Mouse (Mus musculus) neural tube, embryonic 13.5 days (tissue): Measurements from ENCODE around the gene Fance. TPM values are rescaled to one million over a fixed set of nuclear protein-coding genes. Genes with fewer than 3 reads are reported as not detected.

Source experiments
- ATAC-seq: fragments of 200-750 bp; cut with Nextera tagmentation; 2 replicates; pipeline ENCODE4 v1.8.0; 2017; ENCODE audit warnings: low read depth, mild to moderate bottlenecking, moderate TSS enrichment, moderate library complexity
- H3K27ac ChIP-seq: fragments of 300-500 bp; sonication (generic); replicated peaks from 2 replicates; pipeline ENCODE4 v1.5.1; 2015; ENCODE audit warnings: moderate library complexity, mild to moderate bottlenecking, inconsistent platforms
- H3K27me3 ChIP-seq: fragments of 300-500 bp; sonication (generic); 2 replicates; pipeline ENCODE4 v1.6.1; 2015; ENCODE audit warnings: mild to moderate bottlenecking, inconsistent platforms
- H3K36me3 ChIP-seq: fragments of 300-500 bp; sonication (generic); 2 replicates; pipeline ENCODE4 v1.6.1; 2015; ENCODE audit warnings: mild to moderate bottlenecking, inconsistent platforms
- H3K4me1 ChIP-seq: fragments of 300-500 bp; sonication (generic); replicated peaks from 2 replicates; pipeline ENCODE4 v1.6.1; 2015; ENCODE audit warnings: inconsistent platforms
- H3K4me2 ChIP-seq: fragments of 300-500 bp; sonication (generic); 2 replicates; pipeline ENCODE4 v1.6.1; 2015; ENCODE audit warnings: inconsistent platforms, mild to moderate bottlenecking, moderate library complexity
- H3K4me3 ChIP-seq: fragments of 300-500 bp; sonication (generic); 2 replicates; pipeline ENCODE4 v1.5.1; 2015; ENCODE audit warnings: mild to moderate bottlenecking, inconsistent platforms
- H3K9ac ChIP-seq: fragments of 300-500 bp; sonication (generic); 2 replicates; pipeline ENCODE4 v1.6.1; 2015; ENCODE audit warnings: moderate library complexity, mild to moderate bottlenecking, inconsistent platforms
- H3K9me3 ChIP-seq: fragments of 300-500 bp; sonication (generic); 2 replicates; pipeline ENCODE4 v1.6.1; 2016; ENCODE audit warnings: inconsistent platforms
- WGBS: fragments of 180-500 bp; shearing (Covaris S2); methylation state at CpG from one replicate; pipeline ENCODE4 v1.1.7; 2015; 5-methylcytosine and 5-hydroxymethylcytosine counted together
- polyA plus RNA-seq: library from polyadenylated mRNA; unstranded; fragments of >200 nt; fragmentation: Nextera tagmentation; extraction: Ambion mirVana; gene quantifications from 2 replicates; pipeline ENCODE4 v1.2.1, GENCODE M21; 2015

The Fance gene
- polyA plus RNA-seq, 1 experiment from 2014 or later, result 23.3 TPM

DNA sequence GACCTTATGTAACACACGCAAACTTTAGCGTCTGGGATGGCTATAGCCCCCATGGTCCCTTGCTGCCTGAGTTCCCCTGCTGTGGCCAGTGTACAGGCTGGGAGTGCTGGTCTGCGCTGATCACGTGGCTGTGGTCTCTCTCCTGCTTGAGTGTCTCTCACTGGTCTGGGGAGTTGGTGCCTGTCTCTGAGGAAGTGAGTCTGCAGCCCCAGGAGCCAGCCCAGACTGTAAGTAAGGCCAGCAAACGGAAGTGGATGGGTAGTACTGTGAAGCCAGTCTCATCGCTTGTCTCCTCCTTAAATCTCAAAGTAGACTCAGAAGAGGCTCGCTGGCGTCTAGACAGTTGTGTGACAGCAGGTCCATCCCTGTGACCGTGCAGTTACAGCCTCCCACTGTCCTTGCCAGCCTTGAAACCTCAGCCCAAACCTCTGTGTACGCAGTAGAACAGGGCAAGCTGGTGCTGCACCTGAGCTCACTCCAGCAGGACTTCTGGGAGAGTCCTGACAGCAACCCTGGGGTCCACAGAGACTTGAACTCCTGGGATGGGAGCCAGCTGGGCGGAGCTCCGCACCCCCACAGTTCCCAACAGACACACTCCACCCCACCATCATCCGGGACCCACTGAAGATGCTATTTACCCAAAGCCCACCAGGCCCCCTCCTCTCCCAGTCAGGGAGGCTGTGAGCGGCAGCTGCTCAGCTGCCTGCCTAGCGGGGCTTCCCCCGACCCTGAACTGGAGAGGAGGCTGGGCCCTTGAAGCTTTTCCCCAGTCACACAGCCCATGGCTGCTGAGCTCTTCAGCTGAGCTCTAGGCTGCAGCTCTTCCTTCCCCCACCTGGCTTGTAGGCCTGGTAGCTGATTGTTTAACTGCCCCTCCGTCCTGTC is 18.6 kb upstream of the Fance start:
- WGBS, result 54% methylated on average over 17 of the region's 17 CpGs
- no peak overlapping the region for H3K4me3 ChIP-seq
- H3K27me3 ChIP-seq, result no peaks in the 10 kb centered on the region
- no peak overlapping the region for H3K4me2 ChIP-seq
- peaks cover 7% of the 10 kb centered on the region for H3K36me3 ChIP-seq
- ATAC-seq, result peak; percentile 54
- H3K4me1 ChIP-seq, result peaks cover 27% of the 10 kb centered on the region
- peak overlapping the region; percentile 83 for H3K27ac ChIP-seq
- no peaks in the 10 kb centered on the region for H3K9me3 ChIP-seq
- peak overlapping the region; percentile 49; the same call in 1 of the 2 replicates for H3K9ac ChIP-seq

DNA sequence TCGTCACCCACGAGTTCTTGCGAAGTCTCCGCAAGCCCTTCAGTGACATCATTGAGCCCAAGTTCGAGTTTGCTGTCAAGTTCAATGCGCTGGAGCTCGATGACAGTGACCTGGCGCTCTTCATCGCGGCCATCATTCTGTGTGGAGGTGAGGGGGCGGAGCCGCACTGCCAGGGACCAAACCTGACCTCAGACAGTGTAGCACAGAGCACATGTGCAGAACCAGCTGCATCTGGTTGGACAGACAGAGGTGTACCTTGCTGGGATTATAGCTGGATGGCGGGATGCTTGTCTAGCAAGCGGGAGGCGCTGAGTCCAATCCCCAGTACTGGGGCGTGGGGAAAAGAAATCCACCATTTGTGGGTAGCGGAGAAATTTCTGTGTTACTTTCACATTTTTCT is 14.4 kb upstream of the Fance start:
- H3K27me3 ChIP-seq, result no peaks in the 10 kb centered on the region
- no peak overlapping the region for H3K4me3 ChIP-seq
- no peak for ATAC-seq
- WGBS, result 93% methylated on average over 17 of the region's 17 CpGs
- H3K27ac ChIP-seq, result no peak overlapping the region
- H3K4me2 ChIP-seq, result no peak overlapping the region
- H3K4me1 ChIP-seq, result peaks cover 32% of the 10 kb centered on the region
- H3K9ac ChIP-seq, result no peak overlapping the region
- peaks cover 7% of the 10 kb centered on the region for H3K36me3 ChIP-seq
- no peaks in the 10 kb centered on the region for H3K9me3 ChIP-seq

- no peaks in the 10 kb centered on the region for H3K9me3 ChIP-seq
- H3K27me3 ChIP-seq, result no peaks in the 10 kb centered on the region
- H3K27ac ChIP-seq, result no peak overlapping the region
- no peak overlapping the region for H3K4me2 ChIP-seq
- WGBS, result 41% methylated on average over 11 of the region's 11 CpGs
- peaks cover 7% of the 10 kb centered on the region for H3K36me3 ChIP-seq
- ATAC-seq, result no peak
- H3K4me3 ChIP-seq, result no peak overlapping the region
- H3K9ac ChIP-seq, result no peak overlapping the region
- H3K4me1 ChIP-seq, result peaks cover 24% of the 10 kb centered on the region
Observed at GRCm38 (mm10) chr17:28299669-28300320, 13.5 kb upstream of the Fance start.

DNA sequence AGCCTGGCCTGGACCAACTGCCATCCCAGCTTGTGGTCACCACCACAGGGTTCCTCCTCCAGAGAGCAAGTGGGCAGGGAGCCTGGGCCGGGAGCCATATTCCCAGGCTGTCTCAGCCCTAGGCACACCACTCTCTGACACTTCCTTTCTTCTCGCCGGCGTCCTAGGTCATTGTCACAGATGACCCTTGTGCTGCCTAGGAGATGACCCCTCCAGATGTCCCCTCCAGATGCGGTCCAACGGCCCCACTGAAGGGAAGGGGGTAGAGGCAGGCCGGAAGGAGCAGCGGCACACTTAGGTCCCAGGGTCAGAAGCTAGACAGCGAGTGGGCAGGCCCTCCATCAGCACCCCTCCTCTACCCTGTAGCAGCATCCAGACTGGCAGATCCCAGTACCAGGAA is 13.0 kb upstream of the Fance start:
- no peak for ATAC-seq
- Histone ChIP-seq H3K4me2 (no peak overlapping the region), H3K4me1 (peaks cover 19% of the 10 kb centered on the region), H3K36me3 (peaks cover 7% of the 10 kb centered on the region), H3K9ac (no peak overlapping the region), H3K4me3 (no peak overlapping the region), H3K27ac (no peak overlapping the region), H3K9me3 (no peaks in the 10 kb centered on the region), H3K27me3 (no peaks in the 10 kb centered on the region)
- WGBS, result 38% methylated on average over 9 of the region's 9 CpGs

- Histone ChIP-seq H3K4me3 (no peak overlapping the region), H3K9ac (0 out of 2 replicates have a peak overlapping the region, but pooled peaks have one; percentile 22), H3K4me2 (no peak overlapping the region), H3K9me3 (no peaks in the 10 kb centered on the region), H3K27me3 (no peaks in the 10 kb centered on the region), H3K27ac (no peak overlapping the region), H3K36me3 (peaks cover 7% of the 10 kb centered on the region), H3K4me1 (peaks cover 14% of the 10 kb centered on the region)
- no peak for ATAC-seq
- WGBS, result 66% methylated on average over 3 of the region's 3 CpGs
Observed at GRCm38 (mm10) chr17:28300850-28301249, 12.5 kb upstream of the Fance start.

DNA sequence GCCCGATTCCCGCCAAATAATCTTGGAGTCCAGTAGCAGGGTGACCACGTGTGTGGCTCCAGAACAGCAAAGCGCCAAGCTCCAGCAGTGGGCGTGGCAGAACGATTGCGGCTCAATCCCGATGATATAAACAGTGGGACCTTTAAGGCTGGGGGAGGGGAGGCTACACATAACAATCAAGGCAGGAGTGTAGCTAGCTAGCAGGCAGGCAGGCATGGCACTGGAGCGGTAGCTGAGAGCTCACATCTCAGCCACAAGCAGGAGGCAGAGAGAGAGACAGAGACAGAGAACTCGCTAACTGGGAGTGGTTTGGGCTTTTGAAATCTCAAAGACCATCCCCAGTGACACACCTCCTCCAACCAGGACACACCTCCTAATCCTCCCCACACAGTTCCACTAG is 8.1 kb upstream of the Fance start:
- 60% methylated on average over 10 of the region's 10 CpGs for whole genome bisulfite sequencing

GRCm38 (mm10) chr17:28308297-28309195 is 4.8 kb upstream of the Fance start:
- Histone ChIP-seq H3K27ac (no peak overlapping the region), H3K4me1 (peaks cover 13% of the 10 kb centered on the region), H3K9ac (no peak overlapping the region), H3K4me3 (no peak overlapping the region), H3K27me3 (no peaks in the 10 kb centered on the region), H3K36me3 (no peaks in the 10 kb centered on the region), H3K9me3 (no peaks in the 10 kb centered on the region; the same call in 1 of the 2 replicates), H3K4me2 (peak overlapping the region; percentile 18; the same call in 1 of the 2 replicates)
- ATAC-seq, result no peak
- WGBS, result 21% methylated on average over 18 of the region's 18 CpGs

More for the DNA sequence above, 8.1 kb upstream of the Fance start:
- no peaks in the 10 kb centered on the region for H3K36me3 ChIP-seq
- no peak overlapping the region for H3K4me3 ChIP-seq
- H3K4me2 ChIP-seq, result no peak overlapping the region
- peaks cover 8% of the 10 kb centered on the region for H3K4me1 ChIP-seq
- H3K27ac ChIP-seq, result no peak overlapping the region
- no peaks in the 10 kb centered on the region for H3K27me3 ChIP-seq
- H3K9ac ChIP-seq, result no peak overlapping the region
- no peak for ATAC-seq
- no peaks in the 10 kb centered on the region for H3K9me3 ChIP-seq

GRCm38 (mm10) chr17:28310831-28311230 is 2.5 kb upstream of the Fance start:
- H3K4me1 ChIP-seq, result peaks cover 33% of the 10 kb centered on the region
- no peak overlapping the region for H3K4me2 ChIP-seq
- 0 out of 2 replicates have a peak, but pooled peaks cover under 1% of the 10 kb centered on the region for H3K36me3 ChIP-seq
- no peak for ATAC-seq
- H3K27me3 ChIP-seq, result no peaks in the 10 kb centered on the region
- WGBS, result 80% methylated on average over 3 of the region's 3 CpGs
- H3K4me3 ChIP-seq, result no peak overlapping the region
- no peaks in the 10 kb centered on the region; the same call in 1 of the 2 replicates for H3K9me3 ChIP-seq
- H3K27ac ChIP-seq, result no peak overlapping the region
- no peak overlapping the region for H3K9ac ChIP-seq

DNA sequence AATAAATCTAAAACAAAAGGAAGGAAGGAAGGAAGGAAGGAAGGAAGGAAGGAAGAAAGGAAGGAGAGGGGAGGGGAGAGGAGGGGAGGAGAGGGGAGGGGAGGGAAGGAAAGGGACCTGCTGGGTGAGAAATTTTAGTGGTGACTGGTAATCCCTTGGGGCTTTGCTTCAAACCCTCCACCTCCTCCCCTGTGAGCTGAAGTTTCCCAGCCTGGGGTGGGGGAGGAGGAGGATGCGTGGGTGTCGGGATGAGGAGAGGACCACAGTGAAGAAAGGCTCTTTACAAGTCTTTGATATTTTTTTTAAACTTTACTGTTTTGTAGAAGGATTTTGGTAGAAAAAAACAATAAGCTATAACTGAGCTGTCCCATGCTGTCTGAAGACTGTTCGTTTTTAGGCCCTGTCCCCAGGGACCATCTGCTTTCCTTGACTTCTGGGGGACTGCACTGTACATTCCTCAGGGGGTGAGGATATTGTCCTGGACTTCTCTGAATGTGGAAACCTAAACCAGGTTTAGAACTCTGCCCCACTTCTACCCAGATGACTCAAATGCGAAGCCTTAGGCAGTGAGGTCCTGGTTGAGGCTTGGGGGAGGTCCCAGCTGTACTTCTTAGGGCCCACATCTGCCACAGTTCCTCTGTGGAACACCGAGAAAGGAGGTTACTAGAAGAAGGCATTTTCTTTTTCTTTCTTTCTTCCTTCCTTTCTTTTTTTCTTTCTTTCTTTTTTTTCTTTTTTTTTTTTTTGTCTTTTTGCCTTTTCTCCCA is 1.8 kb upstream of the Fance start:
- H3K9ac ChIP-seq, result no peak overlapping the region
- WGBS, result 78% methylated on average over 5 of the region's 5 CpGs
- peaks cover 7% of the 10 kb centered on the region for H3K36me3 ChIP-seq
- no peak overlapping the region for H3K27ac ChIP-seq
- no peak for ATAC-seq
- H3K9me3 ChIP-seq, result no peaks in the 10 kb centered on the region; the same call in 1 of the 2 replicates
- peaks cover 35% of the 10 kb centered on the region for H3K4me1 ChIP-seq
- no peak overlapping the region for H3K4me3 ChIP-seq
- no peaks in the 10 kb centered on the region for H3K27me3 ChIP-seq
- H3K4me2 ChIP-seq, result no peak overlapping the region

DNA sequence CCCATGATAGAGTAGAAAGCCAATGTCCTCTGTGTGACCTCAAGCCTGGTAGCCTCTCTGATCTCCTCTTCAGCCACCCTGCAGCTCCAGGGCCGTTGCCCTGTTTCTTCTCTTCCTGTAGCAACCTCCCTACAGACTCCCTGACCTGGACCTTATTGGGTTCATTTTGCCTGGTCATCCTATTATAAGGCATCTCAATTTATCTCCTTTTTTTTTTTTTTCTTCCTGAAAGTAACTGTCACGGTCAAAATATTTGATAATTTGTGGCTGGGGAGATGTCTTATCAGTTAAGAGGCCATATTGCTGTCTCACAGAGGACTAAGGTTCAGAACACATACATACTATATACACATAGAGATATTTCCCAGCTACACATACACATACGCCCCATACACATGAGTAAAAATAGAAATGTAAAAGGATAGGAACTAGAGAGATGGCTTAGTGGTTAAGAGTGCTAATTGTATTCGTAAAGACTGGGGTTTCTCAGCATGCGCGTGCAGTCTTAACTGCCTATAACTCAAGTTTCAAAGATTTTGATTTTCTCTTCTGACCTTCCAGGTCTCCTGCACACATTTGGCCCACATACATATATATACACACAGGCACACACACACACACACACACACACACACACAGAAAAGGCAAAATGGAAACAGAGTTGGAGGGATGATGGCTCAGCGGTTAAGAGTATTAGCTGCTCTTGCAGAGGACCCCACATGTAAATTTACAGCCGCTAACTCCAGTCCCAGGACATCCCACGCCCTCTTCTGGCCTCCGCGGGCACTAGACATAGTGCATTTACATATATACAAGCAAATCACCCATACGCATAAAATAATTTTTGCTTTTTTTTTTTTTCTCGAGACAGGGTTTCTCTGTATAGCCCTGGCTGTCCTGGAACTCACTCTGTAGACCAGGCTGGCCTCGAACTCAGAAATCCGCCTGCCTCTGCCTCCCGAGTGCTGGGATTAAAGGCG is 797 bp upstream of the Fance start:
- Histone ChIP-seq H3K9me3 (no peaks in the 10 kb centered on the region; the same call in 1 of the 2 replicates), H3K27me3 (no peaks in the 10 kb centered on the region), H3K4me1 (peaks cover 35% of the 10 kb centered on the region), H3K4me2 (peak overlapping the region; percentile 90), H3K4me3 (peak overlapping the region; percentile 84), H3K9ac (peak overlapping the region; percentile 58), H3K27ac (0 out of 2 replicates have a peak overlapping the region, but pooled peaks have one; percentile 46), H3K36me3 (peaks cover 17% of the 10 kb centered on the region)
- 26% methylated on average over 17 of the region's 17 CpGs for WGBS
- ATAC-seq, result peak; percentile 45
